In the genomic region with DNA sequence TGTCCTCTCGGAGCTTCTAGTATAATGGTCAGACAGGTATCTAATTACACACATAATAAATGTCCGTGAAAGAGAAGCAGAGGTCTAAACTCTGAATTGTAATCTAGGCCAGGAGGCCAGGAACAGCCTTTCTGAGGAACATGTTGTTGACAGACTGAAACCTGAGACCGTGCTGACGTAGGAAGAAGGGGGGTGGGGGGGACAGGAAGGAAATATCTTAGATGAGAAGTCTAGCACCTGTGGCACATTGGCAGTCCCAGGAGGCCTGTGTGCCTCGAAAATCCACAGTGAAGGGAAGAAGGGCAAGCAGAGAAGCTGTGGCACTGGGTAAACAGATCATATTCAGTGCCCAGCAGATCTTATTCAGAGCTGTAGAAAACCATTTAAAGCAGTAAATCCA, we compare ENCODE assay signal across 11 mouse cellular contexts. TPM values are rescaled to one million over a fixed set of nuclear protein-coding genes. Genes with fewer than 3 reads are reported as not detected.
DNase-seq lines count a peak whose midpoint lies in the region; ATAC-seq lines count a peak whose summit lies in the region.
"Had no signal": no experiment of that assay in that cellular context is flagged by ENCODE, and none has a peak within 500 bp of the region (broad histone marks: within the 10 kb centered on the region; RNA-seq: fewer than 3 reads in every experiment).

No protein-coding gene starts in this region.

- no peaks in the 10 kb centered on the region for H3K27me3 ChIP-seq in lung, embryonic 16.5 days (ENCODE audit: control insufficient read depth, insufficient read depth, low read depth, low read length)
- H3K27me3 ChIP-seq in limb, embryonic 11.5 days (ENCODE audit: control insufficient read depth, insufficient read depth, low read length): no peaks in the 10 kb centered on the region
- H3K27me3 ChIP-seq in forebrain, embryonic 16.5 days (replicated peaks; ENCODE audit: control insufficient read depth, insufficient read depth, low read length): no peaks in the 10 kb centered on the region
- H3K27me3 ChIP-seq: midbrain, embryonic 15.5 days had no signal

- DNase-seq in lung, postnatal 10 days: no peak
- peak; percentile 60 for DNase-seq in embryo, embryonic 10.5 days (ENCODE audit: low spot score)
- DNase-seq in limb, embryonic 11.5 days (ENCODE audit: low spot score): peak; percentile 59
- peak; percentile 49 to 60 for DNase-seq in thymus, postnatal 10 days (ENCODE audit: low spot score in 2 of 2)
- no peak for DNase-seq in layer of hippocampus, postnatal 36 days
- no peak for DNase-seq in cerebellum, adult 11-12 months
- DNase-seq: cerebellum, postnatal 14 days; right cerebral cortex, postnatal 4 days had no signal

- H3K4me1 ChIP-seq in lung, embryonic 16.5 days (replicated peaks; ENCODE audit: control insufficient read depth, insufficient read depth, low read length): peaks cover 5% of the 10 kb centered on the region; the same call in 1 of the 2 replicates
- no peaks in the 10 kb centered on the region for H3K4me1 ChIP-seq in limb, embryonic 11.5 days (ENCODE audit: control insufficient read depth, insufficient read depth, low read length)
- no peaks in the 10 kb centered on the region for H3K4me1 ChIP-seq in forebrain, embryonic 16.5 days (replicated peaks; ENCODE audit: control insufficient read depth, insufficient read depth, low read length)
- H3K4me1 ChIP-seq: midbrain, embryonic 15.5 days had no signal

- 0 out of 2 replicates have a peak, but pooled peaks cover 3% of the 10 kb centered on the region for H3K36me3 ChIP-seq in lung, embryonic 16.5 days (ENCODE audit: control insufficient read depth, insufficient read depth, low read length)
- no peaks in the 10 kb centered on the region for H3K36me3 ChIP-seq in limb, embryonic 11.5 days (ENCODE audit: control insufficient read depth, insufficient read depth, low read length)
- H3K36me3 ChIP-seq in forebrain, embryonic 16.5 days (ENCODE audit: control insufficient read depth, insufficient read depth): no peaks in the 10 kb centered on the region
- H3K36me3 ChIP-seq: midbrain, embryonic 15.5 days had no signal

- ATAC-seq in lung, embryonic 16.5 days (ENCODE audit: low read depth): 0 out of 2 replicates have a peak, but pooled peaks have one; percentile 31
- ATAC-seq in limb, embryonic 11.5 days (ENCODE audit: insufficient number of reproducible peaks, low FRiP score, low TSS enrichment, low read depth): no peak
- no peak for ATAC-seq in forebrain, embryonic 16.5 days
- ATAC-seq: midbrain, embryonic 15.5 days had no signal

- H3K9ac ChIP-seq in lung, embryonic 16.5 days (ENCODE audit: low read length): no peak overlapping the region
- no peak overlapping the region for H3K9ac ChIP-seq in limb, embryonic 11.5 days (ENCODE audit: low read length)
- no peak overlapping the region for H3K9ac ChIP-seq in forebrain, embryonic 16.5 days (replicated peaks; ENCODE audit: low read depth, low read length)
- H3K9ac ChIP-seq: midbrain, embryonic 15.5 days had no signal

- H3K4me2 ChIP-seq in lung, embryonic 16.5 days (ENCODE audit: low read depth, low read length): no peak overlapping the region
- H3K4me2 ChIP-seq in limb, embryonic 11.5 days (ENCODE audit: low read depth, severe bottlenecking): no peak overlapping the region
- H3K4me2 ChIP-seq in forebrain, embryonic 16.5 days (ENCODE audit: low read length): no peak overlapping the region
- H3K4me2 ChIP-seq: midbrain, embryonic 15.5 days had no signal

- no peaks in the 10 kb centered on the region for H3K9me3 ChIP-seq in lung, embryonic 16.5 days (ENCODE audit: control insufficient read depth, low read length)
- H3K9me3 ChIP-seq in limb, embryonic 11.5 days (ENCODE audit: control insufficient read depth, low read length): no peaks in the 10 kb centered on the region
- H3K9me3 ChIP-seq in forebrain, embryonic 16.5 days (ENCODE audit: control insufficient read depth, low read length): no peaks in the 10 kb centered on the region
- H3K9me3 ChIP-seq: midbrain, embryonic 15.5 days had no signal

- 17% methylated on average over 5 of the region's 5 CpGs for WGBS in lung, embryonic 16.5 days
- WGBS in limb, embryonic 11.5 days: 11% methylated on average over 5 of the region's 5 CpGs
- 75% methylated on average over 5 of the region's 5 CpGs for WGBS in forebrain, embryonic 16.5 days

- H3K27ac ChIP-seq in lung, embryonic 16.5 days (ENCODE audit: low read length): no peak overlapping the region; the same call in 1 of the 2 replicates
- H3K27ac ChIP-seq in limb, embryonic 11.5 days (replicated peaks; ENCODE audit: low read depth, low read length): no peak overlapping the region; the same call in 1 of the 2 replicates
- no peak overlapping the region for H3K27ac ChIP-seq in forebrain, embryonic 16.5 days (ENCODE audit: low read length)
- H3K27ac ChIP-seq: midbrain, embryonic 15.5 days had no signal

- H3K4me3 ChIP-seq in lung, embryonic 16.5 days (ENCODE audit: low read length): no peak overlapping the region
- H3K4me3 ChIP-seq in limb, embryonic 11.5 days (ENCODE audit: low read depth, low read length): no peak overlapping the region
- no peak overlapping the region for H3K4me3 ChIP-seq in forebrain, embryonic 16.5 days (replicated peaks; ENCODE audit: low read length)
- H3K4me3 ChIP-seq: midbrain, embryonic 15.5 days had no signal

RNA-seq across cellular contexts. Expression of a gene that starts 9.0 kb away (rescaled TPM):
- polyA plus RNA-seq in lung, embryonic 16.5 days (2015; fragmentation: Nextera tagmentation; extraction: Ambion mirVana): 20.3 and 20.4 TPM in 2 replicates
- 24.2 and 29.0 TPM in 2 replicates for polyA plus RNA-seq in limb, embryonic 11.5 days (2014; fragmentation: Nextera tagmentation; extraction: Ambion mirVana)
- total RNA-seq in layer of hippocampus, postnatal 36 days (2021): 10 to 100 TPM; 63.9 to 77.7 TPM
- polyA plus RNA-seq in forebrain, embryonic 16.5 days (2015; fragmentation: Nextera tagmentation; extraction: Ambion mirVana): 48.4 and 50.7 TPM in 2 replicates

RNA-seq across cellular contexts. Expression of a gene that starts 27.1 kb away (rescaled TPM):
- polyA plus RNA-seq in lung, embryonic 16.5 days (2015; fragmentation: Nextera tagmentation; extraction: Ambion mirVana): 231 and 244 TPM in 2 replicates
- polyA plus RNA-seq in limb, embryonic 11.5 days (2014; fragmentation: Nextera tagmentation; extraction: Ambion mirVana): 142 and 144 TPM in 2 replicates
- 100 to 1,000 TPM; 464 to 480 TPM for total RNA-seq in layer of hippocampus, postnatal 36 days (2021)
- polyA plus RNA-seq in forebrain, embryonic 16.5 days (2015; fragmentation: Nextera tagmentation; extraction: Ambion mirVana): 296 and 323 TPM in 2 replicates

Comparison
In these comparisons a context has a peak if more than half of its experiments do, and no peak if none do; other contexts are left out.
1. DNase-seq: peak in embryo, embryonic 10.5 days (single experiment), limb, embryonic 11.5 days (single experiment) and thymus, postnatal 10 days (2 of 2); none in lung, postnatal 10 days (single experiment), layer of hippocampus, postnatal 36 days (0 of 2) and cerebellum, adult 11-12 months (single experiment).